Mouse (Mus musculus) kidney, postnatal 36 days (tissue): ENCODE data around the gene Zbtb4.
A peak's percentile ranks its signal among the peaks of the same experiment; 100 is the strongest.

Source experiments
- DNase-seq, 2 experiments: peaks; one replicate each; pipeline ENCODE4 v3.0.0; 2021 to 2022; ENCODE audit warnings: mixed read lengths in 2 of 2

Zbtb4 gene

DNA sequence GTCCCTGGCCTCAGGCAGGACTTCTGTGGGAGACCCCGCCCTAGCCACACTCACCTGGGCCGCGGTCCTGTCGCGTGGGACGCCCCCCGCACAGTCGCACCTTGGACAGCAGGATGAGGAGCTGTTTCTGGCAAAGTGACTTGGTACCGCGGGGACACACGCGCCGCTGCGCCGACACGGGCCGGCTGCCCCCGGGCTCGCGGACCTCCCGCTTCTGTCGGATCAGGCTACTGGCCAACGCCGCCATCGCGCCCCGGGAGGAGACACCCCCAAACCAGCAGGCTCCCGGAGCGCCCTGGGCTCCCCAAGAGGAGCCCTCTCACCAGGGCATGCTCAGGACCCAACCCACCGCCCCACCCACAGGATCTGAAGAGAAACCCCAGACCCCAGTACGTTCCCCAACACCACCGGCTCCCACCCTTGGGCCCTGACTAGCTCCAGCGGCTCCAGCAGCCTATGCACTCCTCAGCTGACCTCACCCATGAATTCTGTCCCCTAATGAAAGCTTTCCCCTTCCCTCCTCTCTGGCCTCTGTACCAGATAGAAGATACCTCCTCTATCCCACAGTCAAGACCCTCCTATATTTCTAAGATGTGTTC is 35.8 kb downstream of the Zbtb4 start, which contains the start of gene Fgf11:
Gene Fgf11 (minus strand): TSS at position 479 of the 599 bp plus-strand sequence.
- DNase-seq = peak in 1 of 2 experiments; percentile 27

DNA sequence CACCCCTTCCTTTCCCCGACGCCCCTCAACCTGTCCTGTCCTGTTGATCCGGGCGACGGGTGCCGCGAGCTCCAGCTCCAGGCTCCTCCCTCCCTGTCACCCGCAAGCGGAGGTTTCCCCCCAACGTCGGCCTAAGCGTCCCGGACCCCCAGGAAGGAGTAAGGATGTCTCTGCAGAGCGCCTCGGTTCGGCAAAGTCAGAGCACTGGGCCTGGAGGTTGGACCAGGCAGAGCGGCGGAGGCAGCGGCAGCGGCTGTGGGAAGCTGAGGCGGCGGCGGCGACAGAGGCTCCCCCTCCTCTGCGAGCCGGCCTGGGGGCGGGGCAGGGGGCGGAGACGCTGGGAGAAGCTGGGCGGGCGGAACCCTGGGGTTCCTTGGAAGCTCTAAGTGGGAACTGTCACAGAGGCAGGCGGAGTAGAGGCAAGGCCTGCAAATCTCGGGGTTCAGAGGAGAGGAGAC is 37.0 kb downstream of the Zbtb4 start:
- DNase-seq = peak; percentile 82 to 93

DNA sequence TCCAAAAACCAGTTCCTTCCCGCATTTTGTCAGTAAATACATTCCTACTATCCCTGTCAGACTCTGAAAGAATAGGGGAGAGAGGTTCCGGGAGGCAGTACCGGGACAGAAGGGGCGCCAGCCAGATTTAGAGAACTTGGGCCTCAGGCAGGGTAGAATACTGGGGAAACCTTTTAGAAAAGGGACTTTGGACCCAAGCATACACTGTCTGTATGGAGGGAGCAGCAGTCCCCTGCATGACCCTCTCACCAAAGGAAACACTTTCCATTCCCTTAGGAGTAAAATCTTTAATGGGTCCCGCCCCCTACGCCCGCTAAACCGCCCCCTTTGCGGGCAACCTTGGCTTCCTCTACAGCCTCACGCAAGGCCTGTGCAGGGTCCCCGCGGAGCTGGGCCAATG is 37.6 kb downstream of the Zbtb4 start:
- no peak for DNase-seq

DNA sequence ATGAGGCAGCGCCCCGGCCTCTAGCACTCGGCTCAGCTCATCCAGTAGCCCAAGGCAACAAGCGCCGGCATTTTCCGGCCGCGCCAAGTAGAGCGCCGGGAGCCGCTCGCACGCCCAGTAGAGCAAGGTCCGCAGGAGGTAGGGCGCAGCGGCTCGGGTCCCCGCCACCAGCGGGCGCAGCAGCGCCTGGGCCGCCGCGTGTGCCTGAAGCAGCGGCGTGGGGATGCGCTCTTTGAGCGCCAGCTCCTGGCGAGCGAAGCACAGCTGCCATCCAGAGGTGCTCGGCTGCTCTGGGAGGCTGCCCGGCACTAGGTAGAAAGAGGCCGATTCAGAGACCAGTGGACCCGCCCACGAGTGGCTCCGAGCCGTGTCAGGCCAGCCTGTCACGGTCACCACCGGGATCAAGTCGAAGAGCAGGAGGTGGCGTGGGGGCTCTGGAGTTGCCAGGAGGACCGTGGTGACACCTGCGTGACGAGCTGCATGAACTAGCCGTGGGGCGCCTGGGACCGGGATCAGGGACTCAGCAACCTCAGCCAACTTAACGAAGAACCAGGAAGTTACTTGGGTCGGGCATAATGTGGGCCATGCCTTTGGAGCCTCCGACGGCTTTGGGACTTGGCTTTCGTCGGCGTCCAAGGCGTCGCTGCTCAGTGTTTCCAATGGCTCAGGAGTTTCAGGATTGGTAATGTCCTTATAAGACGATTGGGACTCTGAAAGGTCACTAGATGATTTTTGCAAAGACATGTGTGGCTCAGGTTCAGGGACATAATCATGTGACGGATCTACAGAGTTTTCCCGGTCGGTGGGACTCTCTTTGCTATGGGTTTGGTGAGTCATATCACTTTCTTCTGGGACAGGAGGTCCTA is 38.3 kb downstream of the Zbtb4 start:
- peak; percentile 87 to 90 for DNase-seq

GRCm38 (mm10) chr11:69804652-69804940 is 38.9 kb downstream of the Zbtb4 start:
- peak; percentile 51 to 71 for DNase-seq

DNA sequence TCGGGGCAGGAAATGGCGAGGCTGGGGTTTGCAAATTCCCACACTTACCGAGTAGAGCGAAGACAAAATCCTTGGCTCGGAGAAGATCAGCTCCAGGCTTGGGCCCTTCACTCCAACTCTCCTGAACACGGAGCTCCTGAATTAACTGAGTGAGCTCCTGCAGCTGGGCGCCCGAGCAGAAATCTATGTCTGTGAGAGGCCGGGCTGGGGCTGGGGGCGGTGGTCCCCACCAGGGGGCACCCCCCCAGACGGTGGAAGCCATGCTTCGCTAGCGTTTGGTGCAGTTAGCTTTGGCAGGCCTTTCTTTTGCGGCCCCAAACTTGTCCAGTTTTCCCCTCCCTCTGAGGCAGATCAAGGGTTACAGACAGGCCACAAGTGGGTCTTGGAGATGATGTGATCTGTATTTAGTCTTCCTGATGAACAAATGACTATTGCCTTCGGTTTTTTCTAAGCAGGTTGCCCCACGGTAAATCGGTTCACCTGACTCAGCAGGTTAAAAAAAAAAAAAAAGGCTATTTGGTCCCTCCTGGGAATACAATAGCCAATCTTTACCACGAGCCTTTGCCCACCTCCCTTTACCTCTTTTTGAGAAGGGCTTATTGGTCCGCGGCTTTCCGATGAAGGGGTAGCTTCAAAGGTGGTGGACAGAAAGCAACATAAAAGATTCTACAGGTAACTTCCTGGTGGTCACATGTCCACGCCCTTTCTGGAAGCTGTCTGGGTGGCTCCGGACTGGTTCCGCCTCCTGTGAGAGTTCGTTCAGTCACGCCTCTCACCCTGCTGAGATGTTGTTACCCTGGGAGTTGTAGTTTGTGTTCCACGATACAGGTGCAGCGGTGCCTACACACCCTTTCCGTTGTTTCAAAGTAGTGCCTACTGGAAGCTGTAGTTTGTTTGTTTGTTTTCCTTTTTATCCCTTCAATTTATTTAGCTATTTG is 39.5 kb downstream of the Zbtb4 start, which contains the start of gene Tmem102:
Gene Tmem102 (minus strand): TSS at position 653 of the 938 bp plus-strand sequence.
- DNase-seq = peak; percentile 81 to 92

DNA sequence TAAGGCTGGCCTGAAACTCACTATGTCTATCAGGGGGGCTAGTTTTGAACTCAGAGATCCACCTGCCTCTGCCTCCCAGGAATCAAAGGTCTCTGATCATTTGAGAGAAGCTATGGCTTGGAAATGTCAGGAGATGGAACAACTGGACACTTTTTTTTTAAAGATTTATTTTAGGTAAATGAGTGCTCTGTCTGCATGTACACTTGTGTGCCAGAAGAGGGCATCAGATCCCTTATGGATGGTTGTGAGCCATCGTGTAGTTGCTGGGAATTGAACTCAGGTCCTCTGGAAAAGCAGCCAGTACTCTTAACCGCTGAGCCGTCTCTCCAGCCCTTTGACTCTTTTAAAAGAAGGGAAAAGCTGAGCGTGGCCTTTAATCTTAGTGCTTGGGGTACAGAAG is 40.7 kb downstream of the Zbtb4 start:
- no peak for DNase-seq

- no peak for DNase-seq
These were observed 41.9 kb downstream of the Zbtb4 start for GRCm38 (mm10) chr11:69807641-69808040.

DNA sequence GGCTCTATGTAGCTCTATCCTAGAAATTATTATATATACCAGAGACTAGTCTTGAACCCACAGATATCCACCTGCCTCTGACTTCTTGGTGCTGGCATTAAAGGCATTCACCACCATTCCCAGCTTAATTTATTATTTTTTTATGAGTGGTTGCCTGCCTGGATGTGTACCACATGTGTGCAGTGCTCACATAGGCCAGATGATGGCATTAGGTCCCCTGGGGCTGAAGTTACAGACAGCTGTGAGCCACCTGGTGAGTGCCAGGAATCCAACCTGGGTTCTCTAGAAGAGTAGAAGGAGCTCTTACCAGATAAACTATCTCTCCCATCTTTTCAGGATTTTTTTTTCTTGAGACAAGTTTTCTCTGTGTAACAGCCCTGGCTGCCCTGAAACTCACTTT is 44.6 kb downstream of the Zbtb4 start:
- no peak for DNase-seq

- DNase-seq = no peak
These were observed 49.4 kb downstream of the Zbtb4 start, which contains the start of gene Gm39566 for GRCm38 (mm10) chr11:69815155-69815554. Gene Gm39566, minus strand, starts transcription at chr11:69815298.

DNA sequence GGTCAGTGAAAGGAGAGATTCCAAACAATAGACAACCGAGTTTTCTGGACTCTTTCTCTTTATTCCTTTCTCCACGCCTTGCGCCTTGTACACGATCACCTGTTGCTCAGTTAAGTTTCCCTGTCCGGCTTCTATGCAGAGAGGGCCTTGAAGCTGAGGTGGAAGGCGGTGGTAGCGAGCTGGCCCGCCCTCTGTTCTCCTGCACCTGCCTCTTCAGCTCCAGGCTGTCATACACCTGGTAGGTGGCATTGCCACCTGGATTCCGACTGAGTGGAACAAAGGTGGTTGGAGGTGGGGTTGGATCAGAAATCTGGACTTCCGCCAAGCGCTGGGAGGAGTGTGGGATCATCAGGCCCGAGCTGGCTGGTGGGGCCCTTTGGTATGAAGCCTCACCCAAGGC is 50.8 kb downstream of the Zbtb4 start:
- no peak for DNase-seq

- DNase-seq = no peak
These were observed 52.7 kb downstream of the Zbtb4 start, which contains the start of gene Spem2 for GRCm38 (mm10) chr11:69818365-69818764. Gene Spem2, minus strand, starts transcription at chr11:69818465.

- DNase-seq = no peak
These were observed 53.2 kb downstream of the Zbtb4 start for GRCm38 (mm10) chr11:69818871-69819270.

GRCm38 (mm10) chr11:69822080-69822479 is 56.4 kb downstream of the Zbtb4 start, which contains the start of gene Spem1:
Gene Spem1, minus strand, starts transcription at chr11:69822180.
- DNase-seq = no peak

GRCm38 (mm10) chr11:69823456-69823855 is 57.7 kb downstream of the Zbtb4 start:
- DNase-seq = no peak

DNA sequence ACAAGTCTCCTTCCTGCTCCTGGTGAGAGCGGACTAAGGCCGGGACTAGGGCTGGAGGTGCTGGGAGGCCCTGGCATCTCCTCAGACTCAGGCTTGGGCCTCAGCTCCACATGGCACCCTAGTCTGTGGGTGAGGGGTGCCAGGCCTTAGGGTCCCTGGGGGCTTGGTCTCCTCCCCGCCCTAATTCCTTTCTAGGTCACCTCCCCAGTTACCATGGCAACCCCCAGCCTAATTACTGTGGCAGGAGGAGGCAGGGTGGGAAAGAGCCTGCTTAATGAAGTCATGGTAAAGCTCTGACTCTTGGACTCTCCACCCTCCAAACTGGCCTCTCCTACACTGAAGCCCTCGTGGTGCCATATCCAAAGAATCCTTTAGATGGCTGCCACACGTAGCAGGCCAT is 63.1 kb downstream of the Zbtb4 start:
- no peak for DNase-seq

DNA sequence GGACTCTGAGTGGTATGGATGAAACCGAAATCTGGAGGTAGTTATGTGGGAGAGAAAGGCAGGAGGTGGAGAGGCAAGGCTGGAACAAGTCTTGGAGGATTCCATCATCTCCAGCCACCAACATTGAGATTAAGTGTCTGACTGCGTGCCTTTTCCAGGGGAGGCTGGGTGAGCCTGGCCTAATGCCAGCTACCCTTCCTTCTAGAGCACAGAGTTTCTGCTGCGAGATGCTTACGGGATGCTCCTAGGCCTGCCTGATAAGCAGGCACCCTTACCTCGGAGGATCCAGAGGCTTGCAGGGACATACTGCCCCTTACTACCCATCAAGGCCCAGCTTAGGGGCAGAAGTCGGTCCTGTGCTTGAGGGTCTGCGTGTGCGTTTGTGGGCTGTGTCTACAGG is 67.8 kb downstream of the Zbtb4 start:
- no peak for DNase-seq
